Mouse (Mus musculus): ENCODE measurements around the gene 4933405L10Rik. TPM values are rescaled to one million over a fixed set of nuclear protein-coding genes. Genes with fewer than 3 reads are reported as not detected.

Gene 4933405L10Rik
- total RNA-seq, 2 experiments from 2014 or later: not detected

GRCm38 (mm10) chr8:105757796-105758276 lies 50.4 kb downstream of the 4933405L10Rik start:
- DNase-seq: no peak

- DNase-seq: peak; percentile 100
Observed at GRCm38 (mm10) chr8:105758277-105759108, 51.0 kb downstream of the 4933405L10Rik start, which contains the start of gene Gfod2. Gene Gfod2, minus strand, starts transcription at chr8:105758664.

Other genes starting within 250 kb of the 4933405L10Rik start
- gene Tppp3, start 236.1 kb upstream of the 4933405L10Rik start, total RNA-seq (2021): 100 to 1,000 TPM in 1 of 2 experiments, 10 to 100 TPM in 1; 67.9 to 106 TPM
- gene Zdhhc1, start 210.8 kb upstream of the 4933405L10Rik start, total RNA-seq (2021): 10 to 100 TPM; 15.1 to 18.4 TPM
- 1 to 10 TPM; 1.9 to 2.5 TPM for gene Hsd11b2, start 188.9 kb upstream of the 4933405L10Rik start, total RNA-seq (2021)
- 10 to 100 TPM; 92.8 to 94.0 TPM for gene Atp6v0d1, start 141.6 kb upstream of the 4933405L10Rik start, total RNA-seq (2021)
- gene Ripor1, start 102.4 kb upstream of the 4933405L10Rik start, total RNA-seq (2021): 10 to 100 TPM; 30.4 to 34.5 TPM
- 10 to 100 TPM; 53.0 to 62.3 TPM for gene Ctcf, start 71.1 kb upstream of the 4933405L10Rik start, total RNA-seq (2021)
- gene Agrp, start 70.3 kb upstream of the 4933405L10Rik start, total RNA-seq (2021): 1 to 10 TPM in 1 of 2 experiments, under 1 TPM in 1; 0.97 to 1.3 TPM
- 1 to 10 TPM; 3.6 to 4.5 TPM for gene Carmil2, start 21.4 kb upstream of the 4933405L10Rik start, total RNA-seq (2021)
- 10 to 100 TPM; 27.9 to 28.2 TPM for gene Acd, start 6.6 kb upstream of the 4933405L10Rik start, total RNA-seq (2021)
- gene Pard6a, start 6.5 kb upstream of the 4933405L10Rik start, total RNA-seq (2021): 10 to 100 TPM in 1 of 2 experiments, 1 to 10 TPM in 1; 9.1 to 12.6 TPM
- gene Enkd1, start 555 bp downstream of the 4933405L10Rik start, total RNA-seq (2021): 1 to 10 TPM; 3.9 to 7.5 TPM
- 10 to 100 TPM in 1 of 2 experiments, 1 to 10 TPM in 1; 7.5 to 12.8 TPM for gene Gfod2, start 51.0 kb downstream of the 4933405L10Rik start, total RNA-seq (2021)
- gene Ranbp10, start 119.7 kb downstream of the 4933405L10Rik start, total RNA-seq (2021): 10 to 100 TPM; 25.4 to 30.0 TPM
- gene Tsnaxip1, start 120.1 kb downstream of the 4933405L10Rik start, total RNA-seq (2021): not detected
- 10 to 100 TPM in 1 of 2 experiments, 1 to 10 TPM in 1; 7.6 to 10.4 TPM for gene Cenpt, start 145.6 kb downstream of the 4933405L10Rik start, total RNA-seq (2021)
- 10 to 100 TPM; 28.3 to 32.0 TPM for gene Thap11, start 147.5 kb downstream of the 4933405L10Rik start, total RNA-seq (2021)
- 10 to 100 TPM; 39.1 to 40.1 TPM for gene Nutf2, start 152.9 kb downstream of the 4933405L10Rik start, total RNA-seq (2021)
- 10 to 100 TPM; 28.0 to 35.3 TPM for gene Edc4, start 173.2 kb downstream of the 4933405L10Rik start, total RNA-seq (2021)
- gene Nrn1l, start 185.9 kb downstream of the 4933405L10Rik start, total RNA-seq (2021): under 1 TPM in 1 of 2 experiments, not detected in 1; 0.55 TPM
- 10 to 100 TPM; 32.9 to 35.6 TPM for gene Pskh1, start 192.8 kb downstream of the 4933405L10Rik start, total RNA-seq (2021)
- under 1 TPM; 0.30 to 0.70 TPM for gene Ctrl, start 226.2 kb downstream of the 4933405L10Rik start, total RNA-seq (2021)
- 10 to 100 TPM; 58.0 to 66.3 TPM for gene Psmb10, start 230.8 kb downstream of the 4933405L10Rik start, total RNA-seq (2021)
- gene Lcat, start 235.7 kb downstream of the 4933405L10Rik start, total RNA-seq (2021): 10 to 100 TPM; 39.2 to 89.9 TPM

All from adrenal gland, postnatal 10 days (tissue).